Mouse (Mus musculus): ENCODE measurements around the gene Crtac1.

GRCm38 (mm10) chr19:42452539-42452938 lies 21.0 kb upstream of the Crtac1 start:
- no peak for TF ChIP-seq CTCF (IDR thresholded peaks at IDR 0.05; ENCODE audit: extremely low read depth, insufficient read length, insufficient replicate concordance, low read depth, low read length)
- no peak for TF ChIP-seq POLR2A (IDR thresholded peaks at IDR 0.05; ENCODE audit: low read depth, low read length)
